Mouse (Mus musculus) ES-E14 (cell line): ENCODE measurements around the gene Leprot.

Experiments used
- CHD2 ChIP-seq: IDR thresholded peaks from 2 replicates; pipeline ENCODE4 v1.6.1; 2014; ENCODE audit warnings: mild to moderate bottlenecking, low read depth, low read length, inconsistent platforms
- HCFC1 ChIP-seq: IDR thresholded peaks from 2 replicates; pipeline ENCODE4 v1.6.1; 2012; ENCODE audit warnings: low read length, inconsistent platforms, borderline replicate concordance; ENCODE audit not compliant: insufficient read depth
- MAFK ChIP-seq: IDR thresholded peaks from 2 replicates; pipeline ENCODE4 v1.6.1; 2014; ENCODE audit warnings: mild to moderate bottlenecking, low read depth, low read length, inconsistent platforms; ENCODE audit not compliant: insufficient read depth
- ZC3H11A ChIP-seq: IDR thresholded peaks from 2 replicates; pipeline ENCODE4 v1.6.1; 2012; ENCODE audit warnings: low read depth, mild to moderate bottlenecking, inconsistent platforms, low read length, borderline replicate concordance
- ZNF384 ChIP-seq: IDR thresholded peaks from 2 replicates; pipeline ENCODE4 v1.6.1; 2012; ENCODE audit warnings: low read depth, low read length, inconsistent platforms

DNA sequence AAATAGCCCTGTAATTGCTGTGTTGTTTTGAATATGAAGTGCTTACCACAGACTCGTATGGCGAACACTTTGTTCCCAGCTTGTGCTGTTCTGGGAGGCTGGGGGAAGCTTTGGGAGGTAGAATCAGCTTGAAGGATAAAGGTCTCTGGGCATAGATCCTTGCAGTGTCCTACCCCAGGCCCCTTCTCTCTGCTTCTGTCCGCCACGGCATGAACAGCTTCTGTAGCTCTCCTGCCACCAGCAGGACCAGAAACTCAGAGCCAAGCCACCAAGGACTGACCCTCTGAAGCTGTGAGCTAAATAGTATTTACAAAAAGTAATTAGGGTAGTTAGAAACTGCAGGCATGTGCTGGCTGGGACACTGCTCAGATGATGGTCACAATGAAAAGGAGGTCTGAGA lies 17.2 kb downstream of the Leprot start:
- TF ChIP-seq HCFC1 (no peak), CHD2 (no peak), ZC3H11A (no peak), MAFK (no peak), ZNF384 (no peak)
